Mouse (Mus musculus): ENCODE measurements around the gene Stard5. TPM values are rescaled to one million over a fixed set of nuclear protein-coding genes. Genes with fewer than 3 reads are reported as not detected.

The Stard5 gene
- total RNA-seq, 2 experiments from 2014 or later, result 6.5 to 9.6 TPM

DNA sequence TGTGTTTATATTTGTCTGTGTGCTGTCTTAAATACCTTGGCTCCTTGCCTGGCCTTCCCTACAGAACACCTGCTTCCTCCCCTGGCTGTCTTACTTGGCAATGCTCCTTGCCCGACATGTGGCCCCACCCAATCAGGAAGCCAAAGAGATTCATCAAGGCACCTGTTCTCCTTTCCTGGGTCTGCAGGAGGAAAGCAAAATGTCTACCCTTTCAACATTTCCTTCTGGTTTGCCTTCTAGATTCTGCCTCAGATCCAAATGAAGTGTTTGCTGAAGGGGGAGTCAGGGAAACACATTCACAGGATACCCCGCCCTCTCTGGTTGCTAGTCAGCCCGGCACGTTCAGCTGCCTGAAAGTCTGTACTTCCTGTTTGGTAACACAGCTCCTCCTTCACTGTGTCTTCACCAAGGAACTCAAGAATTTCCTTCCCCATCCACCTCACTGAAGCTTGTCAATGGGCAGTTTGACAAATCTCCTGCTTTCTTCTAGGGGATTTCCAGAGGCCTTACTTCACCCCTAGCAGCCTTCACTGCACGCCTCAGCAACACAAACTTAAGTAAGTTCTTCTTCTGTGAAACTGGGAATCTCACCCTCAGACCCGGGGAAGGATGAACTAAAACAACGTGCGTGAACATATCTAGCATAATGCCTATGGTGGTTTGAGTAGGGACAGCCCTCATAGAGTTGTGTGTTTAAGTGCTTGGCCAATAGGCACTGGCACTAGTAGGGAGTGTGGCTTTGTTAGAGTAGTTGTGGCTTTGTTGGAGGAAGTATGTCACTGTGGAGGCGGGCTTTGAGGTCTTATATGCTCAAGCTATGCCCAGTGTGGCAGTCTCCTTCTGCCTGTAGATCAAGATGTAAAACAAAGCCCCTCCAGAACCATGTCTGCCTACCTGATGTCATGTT is 27.7 kb downstream of the Stard5 start:
- DNase-seq (ENCODE audit: low spot score in 2 of 2), result peak in 1 of 2 experiments; percentile 13
- intact Hi-C loops (cut with DNase I), result no loop called here

DNA sequence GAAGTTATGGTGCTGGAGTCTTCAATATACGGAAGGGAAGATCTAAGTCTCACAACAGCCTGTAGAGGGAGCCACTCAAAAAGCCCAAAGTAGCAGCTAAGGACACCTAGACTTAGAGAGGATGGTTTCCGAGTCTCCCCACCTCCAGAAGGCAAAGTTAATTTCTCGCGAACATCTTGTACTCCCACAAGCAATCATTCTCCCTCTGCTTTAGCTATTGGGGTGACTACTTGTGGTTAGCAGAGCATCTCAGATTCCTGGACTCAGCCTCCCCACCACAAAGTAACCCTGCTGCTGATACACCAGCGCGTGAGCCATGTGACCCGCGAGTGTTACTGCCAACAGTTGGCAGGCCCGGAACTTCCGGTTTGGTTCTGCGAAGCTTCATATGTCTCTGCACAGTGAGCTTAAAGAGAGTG is 28.5 kb downstream of the Stard5 start:
- intact Hi-C loops (cut with DNase I), result no loop called here
- DNase-seq (ENCODE audit: low spot score in 2 of 2), result peak in 1 of 2 experiments; percentile 17

DNA sequence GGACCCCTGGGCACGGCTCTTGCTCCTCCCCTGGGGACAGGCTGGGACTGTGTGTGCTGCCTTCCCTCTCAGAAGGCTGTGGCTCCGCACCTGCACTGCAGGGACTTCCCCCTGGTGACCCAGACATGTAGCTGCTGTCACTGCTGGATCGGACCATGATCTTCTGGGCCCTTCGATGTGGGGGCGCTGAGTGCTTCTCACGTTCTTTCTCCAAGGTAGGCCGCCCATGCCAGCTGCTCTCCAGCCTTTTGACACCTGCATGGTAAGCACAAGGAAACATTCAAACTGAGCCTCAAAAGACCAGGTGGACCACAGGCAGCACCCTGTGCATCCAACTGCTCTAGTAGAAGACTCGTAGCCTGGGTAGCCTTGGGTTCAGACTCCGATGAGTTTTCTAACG is 29.3 kb downstream of the Stard5 start:
- intact Hi-C loops (cut with DNase I), result no loop called here
- DNase-seq (ENCODE audit: low spot score in 2 of 2), result no peak

DNA sequence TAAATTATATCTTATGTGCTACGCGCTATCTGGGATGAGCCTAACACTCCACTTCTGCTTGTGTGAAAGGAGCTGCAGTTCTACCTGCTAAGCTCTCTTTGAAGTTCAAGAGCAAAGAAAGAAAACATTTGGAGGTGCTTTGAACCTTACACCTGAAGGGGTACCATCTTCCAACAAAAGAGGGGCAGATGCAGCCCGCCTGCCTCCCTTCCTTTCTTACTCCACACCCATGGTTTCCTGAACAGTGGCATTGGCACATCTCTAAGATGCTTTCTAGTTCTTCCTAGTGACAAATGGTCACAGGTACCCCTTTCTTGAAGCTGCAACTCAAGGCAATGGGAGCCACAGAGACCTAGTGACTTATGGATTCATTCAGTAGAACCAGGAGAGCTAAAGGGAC is 30.0 kb downstream of the Stard5 start:
- DNase-seq (ENCODE audit: low spot score in 2 of 2), result no peak
- intact Hi-C loops (cut with DNase I), result no loop called here

DNA sequence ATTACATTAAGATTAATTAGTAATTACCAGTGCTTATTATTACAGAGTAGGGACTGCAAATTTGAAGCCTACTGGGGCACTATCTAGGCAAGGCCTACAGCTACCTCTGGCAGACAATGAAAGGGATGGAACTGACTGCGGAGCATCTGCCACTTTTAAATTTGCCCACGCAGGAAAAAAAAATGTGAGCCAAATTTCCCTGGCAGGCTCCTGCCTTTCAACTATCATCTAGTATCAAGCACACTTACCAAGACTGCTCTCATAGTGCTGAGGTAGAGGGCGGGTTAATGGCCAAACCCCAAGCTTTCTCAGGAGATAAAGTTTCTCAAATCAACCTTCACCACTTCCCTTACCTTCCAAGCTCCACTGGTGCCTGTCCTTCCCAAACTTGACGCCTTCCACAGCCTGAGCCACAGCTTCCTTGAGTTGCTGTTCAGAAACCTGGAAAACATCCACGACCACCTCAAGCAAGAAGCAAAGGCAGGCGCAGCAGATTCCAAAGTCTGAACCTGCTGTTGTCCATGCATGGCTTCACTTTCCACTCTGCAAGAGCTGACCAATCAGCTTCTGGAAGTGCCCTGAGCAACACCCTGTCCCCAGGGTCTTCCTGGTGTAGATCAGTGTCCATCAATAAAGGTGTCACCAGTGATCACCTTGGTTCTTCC is 31.1 kb downstream of the Stard5 start:
- DNase-seq (ENCODE audit: low spot score in 2 of 2), result peak in 1 of 2 experiments; percentile 66

DNA sequence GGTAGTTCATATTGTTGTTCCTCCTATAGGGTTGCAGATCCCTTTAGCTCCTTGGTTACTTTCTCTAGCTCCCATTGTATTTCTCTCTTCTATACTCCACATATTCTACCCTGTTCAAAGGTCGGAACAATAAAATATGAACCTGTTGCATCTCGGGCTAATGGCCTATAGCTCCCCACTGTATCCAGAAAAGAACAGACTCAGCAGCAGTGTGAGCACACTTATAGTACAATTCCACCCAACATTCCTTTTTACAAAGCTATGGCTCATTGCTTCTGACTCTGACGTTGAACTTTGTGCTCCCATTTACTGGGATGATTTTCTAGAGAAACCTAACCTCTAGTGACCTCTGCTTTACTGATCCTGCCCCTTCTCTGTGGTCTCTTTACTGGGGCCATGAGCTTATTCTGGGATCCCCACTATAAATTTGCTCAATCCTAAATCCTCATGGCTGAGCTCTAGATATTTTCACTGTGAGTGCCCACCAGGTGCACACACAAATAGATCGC is 34.4 kb downstream of the Stard5 start:
- DNase-seq (ENCODE audit: low spot score in 2 of 2), result no peak
- intact Hi-C loops (cut with DNase I), result loop anchor here (5.0 kb wide), 1 partner anchor 221 kb away; no protein-coding TSS in a partner anchor

More for the DNA sequence above, 31.1 kb downstream of the Stard5 start:
- intact Hi-C loops (cut with DNase I), result no loop called here

DNA sequence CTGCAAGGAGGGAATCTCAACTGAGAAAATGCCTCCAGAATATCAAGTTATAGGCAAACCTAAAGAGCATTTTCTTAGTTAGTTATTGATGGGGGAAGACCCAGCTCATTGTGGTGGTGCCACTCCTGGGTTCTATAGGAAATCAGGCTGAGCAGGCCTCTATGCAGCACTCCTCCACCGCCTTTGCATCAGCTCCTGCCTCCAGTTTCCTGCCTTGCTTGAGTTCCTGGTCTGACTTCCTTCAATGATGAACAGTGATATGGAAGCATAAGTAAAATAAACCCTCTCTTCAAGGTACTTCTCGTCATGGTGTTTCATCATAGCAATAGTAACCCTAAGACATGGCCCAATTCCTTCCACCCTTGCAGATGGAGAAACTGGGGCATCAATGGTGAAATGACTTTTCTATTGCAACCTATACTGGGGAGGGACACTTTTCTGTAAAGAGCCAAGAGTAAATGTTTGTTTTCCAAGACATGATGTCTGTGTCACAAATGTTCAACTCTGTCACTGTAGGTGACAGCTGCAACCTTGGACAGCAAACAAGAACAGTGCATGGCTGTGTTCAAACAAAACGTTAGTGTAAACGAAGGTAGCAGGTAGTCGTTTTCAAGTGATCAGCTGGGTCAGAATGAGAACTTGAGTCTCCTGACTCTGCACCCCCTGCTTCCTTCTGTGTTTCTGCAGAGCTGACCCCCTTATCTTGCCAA is 36.3 kb downstream of the Stard5 start:
- no peak for DNase-seq (ENCODE audit: low spot score in 2 of 2)
- intact Hi-C loops (cut with DNase I), result loop anchor here (2.0 to 5.0 kb wide), 3 partner anchors 107 to 219 kb away; no protein-coding TSS in a partner anchor

DNA sequence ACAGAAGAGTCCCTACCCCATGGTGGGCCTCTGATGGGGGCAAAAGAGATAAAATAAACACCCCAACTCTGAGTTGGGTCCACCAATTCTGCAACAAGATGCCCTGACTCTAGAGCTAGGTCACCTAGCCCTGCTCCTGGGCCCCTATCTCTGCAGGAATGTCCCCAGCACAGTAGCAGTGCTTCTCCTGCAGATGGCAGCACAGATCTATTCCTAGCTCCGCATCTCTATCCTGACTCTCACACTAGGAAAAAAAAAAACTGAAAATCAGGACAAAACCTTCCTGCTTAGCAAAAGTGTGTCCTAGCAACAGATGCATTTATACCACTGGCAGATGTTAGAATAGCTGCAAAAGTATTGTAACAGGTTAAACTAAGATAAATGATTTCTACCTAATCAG is 37.0 kb downstream of the Stard5 start:
- peak; percentile 67 to 78 for DNase-seq (ENCODE audit: low spot score in 2 of 2)
- intact Hi-C loops (cut with DNase I), result loop anchor here (2.0 to 5.0 kb wide), 3 partner anchors 106 to 219 kb away; no protein-coding TSS in a partner anchor

DNA sequence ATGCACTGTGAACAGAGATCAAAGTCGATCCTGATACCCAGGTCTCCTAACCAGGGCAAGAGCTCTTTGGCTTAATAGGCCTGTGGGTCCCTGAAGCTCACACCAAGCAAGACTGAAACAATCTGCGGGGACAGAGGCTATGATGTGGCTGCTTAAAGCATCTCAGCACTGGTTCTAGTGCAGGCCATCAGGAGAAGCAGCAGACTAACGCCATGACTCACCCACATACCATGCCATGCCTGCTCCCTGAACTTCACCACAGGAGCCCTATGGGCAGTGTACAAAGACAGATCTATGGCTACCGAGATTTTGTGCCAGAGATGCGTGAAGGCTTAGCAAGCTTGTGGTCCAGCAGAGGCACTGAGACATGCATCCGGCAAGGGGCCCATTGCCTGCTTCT is 39.8 kb downstream of the Stard5 start:
- DNase-seq (ENCODE audit: low spot score in 2 of 2), result no peak
- intact Hi-C loops (cut with DNase I), result no loop called here

DNA sequence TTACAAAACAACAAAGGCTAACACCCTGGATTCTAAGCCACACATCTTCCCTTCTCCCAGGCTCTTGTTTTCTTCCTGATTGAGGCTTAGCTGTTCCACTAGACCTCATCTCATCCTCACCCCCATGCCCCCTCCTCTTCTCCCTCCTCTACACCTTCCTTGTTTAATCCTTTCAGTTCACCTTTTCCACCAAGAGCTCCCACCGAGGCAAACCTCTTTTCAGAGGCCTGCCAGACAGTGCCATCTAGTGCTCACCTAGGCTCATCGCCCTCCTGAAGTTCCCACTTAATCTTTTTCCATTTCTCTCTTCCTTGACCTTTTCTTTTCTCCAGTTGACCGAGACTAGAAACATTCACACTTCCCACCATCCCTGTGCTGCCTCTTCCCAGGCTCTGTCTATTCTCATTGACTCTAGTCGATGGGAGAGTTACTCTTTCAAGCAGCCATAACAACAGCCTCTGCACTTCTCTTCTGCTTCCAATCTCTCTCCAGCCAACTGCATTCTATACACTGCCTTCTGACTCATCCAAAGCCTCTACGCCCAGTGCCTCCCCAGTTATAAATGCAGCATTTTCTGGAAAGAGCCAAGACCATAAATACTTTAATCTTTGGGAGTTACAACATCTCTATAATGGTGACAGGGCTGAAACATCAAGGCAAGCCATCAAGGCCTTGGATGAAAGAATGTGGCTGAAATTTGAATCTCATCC is 43.9 kb downstream of the Stard5 start:
- DNase-seq (ENCODE audit: low spot score in 2 of 2), result peak in 1 of 2 experiments; percentile 36
- intact Hi-C loops (cut with DNase I), result no loop called here

DNA sequence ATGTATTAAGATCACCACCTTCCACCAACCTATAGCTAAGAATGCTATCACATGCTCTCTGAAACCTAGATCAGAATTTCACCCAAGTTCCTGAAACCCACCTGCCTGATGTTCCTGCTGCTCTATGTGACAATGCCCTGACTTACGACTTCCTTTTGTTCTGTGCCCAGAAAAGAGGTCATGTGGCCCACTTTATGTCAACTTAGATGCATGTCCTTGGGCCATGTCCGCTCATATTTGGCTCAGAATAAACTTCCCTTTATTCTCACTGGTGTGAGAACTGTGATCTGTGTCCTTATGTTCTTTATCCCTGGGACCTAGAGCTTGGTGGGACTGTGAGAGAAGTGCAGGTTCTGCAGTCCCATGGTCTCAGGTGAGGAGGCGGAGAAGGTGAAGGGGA is 45.5 kb downstream of the Stard5 start:
- no peak for DNase-seq (ENCODE audit: low spot score in 2 of 2)
- intact Hi-C loops (cut with DNase I), result no loop called here

DNA sequence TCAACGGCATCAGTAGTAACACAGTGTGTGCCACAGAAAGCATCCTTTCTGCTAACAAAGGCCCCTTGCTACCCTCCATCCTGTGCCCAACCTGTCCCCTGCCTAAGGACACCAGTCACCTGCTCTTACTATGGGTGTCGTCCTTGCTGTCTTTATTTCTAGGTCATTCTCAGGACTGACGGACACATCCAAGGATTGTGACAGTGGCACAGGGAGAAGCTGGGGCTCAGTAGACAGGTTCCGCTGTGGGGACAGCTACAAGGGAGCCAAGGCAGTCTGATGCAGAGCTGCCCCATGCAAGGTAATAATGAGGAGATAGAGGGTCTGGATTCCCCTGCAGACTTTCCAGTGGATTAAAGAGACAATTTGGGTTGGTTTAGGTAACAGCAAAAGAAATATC is 46.7 kb downstream of the Stard5 start:
- no peak for DNase-seq (ENCODE audit: low spot score in 2 of 2)
- intact Hi-C loops (cut with DNase I), result no loop called here

DNA sequence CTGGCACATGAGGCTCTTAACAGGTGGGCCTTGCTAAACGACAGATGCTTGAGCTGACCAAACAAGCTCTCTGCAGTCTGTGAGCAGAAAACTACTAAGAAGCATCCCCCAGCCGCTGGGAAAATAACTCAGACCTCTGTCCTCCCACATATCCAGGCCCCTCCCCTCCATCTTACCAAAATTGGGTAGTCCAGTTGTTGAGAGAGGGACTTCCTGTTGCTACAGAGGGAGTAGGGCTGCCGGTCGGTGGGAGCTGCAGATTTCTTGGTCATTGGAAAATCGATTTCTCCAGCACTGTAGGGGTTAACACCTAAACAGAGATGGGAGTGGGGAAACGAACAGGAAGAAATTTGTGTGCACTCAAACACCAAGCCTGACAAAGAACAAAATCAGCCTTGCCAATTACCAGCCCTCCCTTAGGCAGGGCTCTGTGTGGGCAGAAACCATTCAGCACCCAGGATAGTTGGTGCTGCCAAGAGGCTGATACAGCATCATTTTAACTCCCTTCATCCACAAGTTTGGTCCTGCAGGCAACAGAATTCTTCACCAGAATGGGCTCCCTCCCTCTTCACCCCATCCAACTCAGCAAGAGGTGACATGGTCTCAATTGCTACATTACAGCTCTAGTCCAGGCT is 51.0 kb downstream of the Stard5 start:
- intact Hi-C loops (cut with DNase I), result no loop called here

DNA sequence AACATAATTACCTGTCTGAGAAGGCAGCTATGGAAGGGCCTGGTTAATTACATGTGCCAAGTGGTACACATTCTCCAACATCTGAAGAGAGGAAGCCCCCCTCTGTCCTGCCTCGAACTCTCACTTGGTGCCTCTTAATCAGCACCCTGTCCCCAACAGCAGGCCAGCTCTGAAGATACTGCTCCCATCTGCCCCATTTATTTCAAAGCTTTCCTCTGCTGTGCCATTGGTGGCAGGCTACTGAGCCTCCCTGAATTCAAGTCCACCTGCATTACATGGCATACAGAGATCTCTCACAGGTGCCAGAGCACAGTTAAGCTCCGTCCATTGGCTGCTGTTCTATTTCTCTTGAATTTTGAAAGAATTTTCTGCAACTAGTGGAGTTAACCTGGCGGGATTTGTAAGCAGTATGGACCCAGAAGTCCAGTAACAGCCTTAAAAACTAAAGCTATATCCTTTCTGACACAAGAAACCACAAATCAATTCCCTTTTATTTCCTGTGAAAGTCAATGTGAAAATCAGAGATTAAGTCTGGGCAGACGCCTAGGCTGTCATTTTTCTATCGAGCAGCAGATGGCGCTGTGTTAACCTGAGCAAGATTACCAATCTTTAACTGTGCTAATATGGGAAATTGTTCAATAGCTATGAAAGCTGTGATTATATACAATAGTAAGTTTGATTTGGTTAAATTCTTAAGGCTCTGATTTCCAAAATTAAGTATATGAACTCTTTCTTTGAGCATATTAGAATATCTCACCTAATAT is 63.9 kb downstream of the Stard5 start:
- intact Hi-C loops (cut with DNase I), result loop anchor here (5.0 kb wide), 1 partner anchor 77 kb away; no protein-coding TSS in a partner anchor
- DNase-seq (ENCODE audit: low spot score in 2 of 2), result peak; percentile 24 to 26

More for the DNA sequence above, 51.0 kb downstream of the Stard5 start:
- peak in 1 of 2 experiments; percentile 17 for DNase-seq (ENCODE audit: low spot score in 2 of 2)

DNA sequence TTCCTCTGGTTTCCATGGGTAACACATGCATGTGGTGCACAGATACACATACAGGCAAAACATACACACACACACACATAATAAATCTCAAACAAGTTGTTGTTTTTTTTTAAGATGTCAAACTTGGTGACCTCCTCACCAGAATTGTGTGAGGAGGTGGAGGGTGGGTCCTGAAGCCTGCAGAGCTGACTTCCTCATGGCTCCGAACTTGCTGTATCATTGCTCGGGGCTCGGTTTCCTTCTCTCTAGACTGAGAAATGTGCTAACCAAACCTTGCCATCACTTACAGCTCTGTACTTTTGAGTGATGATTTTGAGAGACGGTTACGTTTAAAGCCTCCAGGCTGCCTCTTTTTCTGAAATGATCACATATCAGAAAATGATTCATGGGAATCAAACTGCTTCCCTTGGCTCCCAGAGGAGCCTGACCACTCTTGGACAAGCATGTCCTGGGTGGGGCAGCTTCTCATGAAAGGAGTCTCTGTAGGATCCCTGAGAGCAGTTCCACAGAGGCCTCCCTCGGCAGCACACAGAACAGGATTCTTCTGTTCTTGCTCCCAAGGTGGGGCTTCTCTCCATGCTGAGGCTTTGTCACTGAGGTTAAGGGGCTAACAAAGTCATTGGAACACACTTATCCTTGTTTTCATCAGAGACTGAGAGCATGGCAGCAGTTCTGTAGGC is 67.4 kb downstream of the Stard5 start:
- intact Hi-C loops (cut with DNase I), result loop anchor here (5.0 kb wide), 1 partner anchor 73 kb away; no protein-coding TSS in a partner anchor
- DNase-seq (ENCODE audit: low spot score in 2 of 2), result no peak

All from left cerebral cortex, postnatal 25 days (tissue).